In the genomic region with DNA sequence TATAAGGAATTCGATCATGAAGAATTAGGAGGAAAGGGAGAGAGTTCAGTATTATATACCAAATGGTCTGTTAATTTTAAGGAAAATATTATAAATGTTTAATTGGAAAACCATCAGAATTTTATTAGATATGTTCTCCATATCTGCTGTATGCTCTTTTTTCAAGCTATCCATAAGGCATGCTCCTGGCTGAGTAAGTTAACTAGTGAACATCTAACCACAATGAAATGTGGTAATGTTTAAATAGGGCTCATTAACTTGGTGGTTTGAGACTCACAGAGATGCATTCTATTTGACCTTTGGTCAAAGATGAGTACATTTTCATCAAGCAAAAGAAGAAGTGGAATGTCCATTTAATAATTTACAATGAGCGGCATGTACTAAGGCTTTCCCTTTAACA, we compare ENCODE assay signal across 30 mouse cellular contexts.
"Had no signal": no experiment of that assay in that cellular context is flagged by ENCODE, and none has a peak within 500 bp of the region (broad histone marks: within the 10 kb centered on the region; RNA-seq: fewer than 3 reads in every experiment).

No protein-coding gene starts in this region.

- H3K27ac ChIP-seq: limb, embryonic 10.5 days; limb, embryonic 12.5 days; limb, embryonic 13.5 days; limb, embryonic 15.5 days; liver, embryonic 12.5 days; liver, embryonic 13.5 days; liver, embryonic 14.5 days; liver, embryonic 15.5 days; lung, embryonic 15.5 days; macrophage; midbrain, embryonic 10.5 days; midbrain, embryonic 12.5 days; midbrain, embryonic 13.5 days; midbrain, embryonic 15.5 days; neural tube, embryonic 12.5 days had no signal

- H3K9me3 ChIP-seq: limb, embryonic 10.5 days; limb, embryonic 12.5 days; limb, embryonic 13.5 days; limb, embryonic 15.5 days; liver, embryonic 12.5 days; liver, embryonic 13.5 days; liver, embryonic 15.5 days; lung, embryonic 15.5 days; megakaryocyte, embryonic 14.5 days; midbrain, embryonic 10.5 days; midbrain, embryonic 12.5 days; midbrain, embryonic 13.5 days; midbrain, embryonic 15.5 days; neural tube, embryonic 12.5 days had no signal

- DNase-seq: left cerebral cortex, postnatal 4 days; liver; liver, embryonic 13.5 days; liver, postnatal 0 days; lung, adult 18-20 months; lung, adult 2 months; lung, embryonic 14.5 days; lung, postnatal 10 days; lung, postnatal 14 days; lung, postnatal 36 days; lung, postnatal 4 days; midbrain, embryonic 14.5 days had no signal

- H3K36me3 ChIP-seq: limb, embryonic 10.5 days; limb, embryonic 12.5 days; limb, embryonic 13.5 days; limb, embryonic 15.5 days; liver, embryonic 12.5 days; liver, embryonic 13.5 days; liver, embryonic 15.5 days; lung, embryonic 15.5 days; midbrain, embryonic 10.5 days; midbrain, embryonic 12.5 days; midbrain, embryonic 13.5 days; midbrain, embryonic 15.5 days; neural tube, embryonic 12.5 days had no signal

- H3K27me3 ChIP-seq: limb, embryonic 12.5 days; limb, embryonic 13.5 days; limb, embryonic 15.5 days; liver, embryonic 12.5 days; liver, embryonic 13.5 days; liver, embryonic 15.5 days; lung, embryonic 15.5 days; megakaryocyte, embryonic 14.5 days; midbrain, embryonic 12.5 days; midbrain, embryonic 13.5 days; midbrain, embryonic 15.5 days; neural tube, embryonic 12.5 days had no signal

- ATAC-seq: liver, embryonic 12.5 days; liver, postnatal 0 days; lung, postnatal 0 days; midbrain, embryonic 13.5 days; midbrain, embryonic 15.5 days had no signal

- H3K4me3 ChIP-seq: limb, embryonic 10.5 days; limb, embryonic 12.5 days; limb, embryonic 13.5 days; limb, embryonic 15.5 days; liver, embryonic 12.5 days; liver, embryonic 13.5 days; liver, embryonic 15.5 days; lung, embryonic 15.5 days; megakaryocyte, embryonic 14.5 days; midbrain, embryonic 10.5 days; midbrain, embryonic 12.5 days; midbrain, embryonic 13.5 days; midbrain, embryonic 15.5 days; myocyte; neural tube, embryonic 12.5 days had no signal

- H3K4me2 ChIP-seq: limb, embryonic 12.5 days; limb, embryonic 13.5 days; limb, embryonic 15.5 days; liver, embryonic 11.5 days; liver, embryonic 12.5 days; liver, embryonic 13.5 days; liver, embryonic 15.5 days; lung, embryonic 14.5 days; lung, embryonic 15.5 days; midbrain, embryonic 12.5 days; midbrain, embryonic 13.5 days; midbrain, embryonic 15.5 days; neural tube, embryonic 12.5 days had no signal

- H3K9ac ChIP-seq: limb, embryonic 12.5 days; limb, embryonic 13.5 days; limb, embryonic 15.5 days; liver, embryonic 12.5 days; liver, embryonic 13.5 days; liver, embryonic 14.5 days; liver, embryonic 15.5 days; liver, postnatal 0 days; lung, embryonic 14.5 days; lung, embryonic 15.5 days; midbrain, embryonic 12.5 days; midbrain, embryonic 13.5 days; midbrain, embryonic 15.5 days; neural tube, embryonic 12.5 days had no signal

- H3K4me1 ChIP-seq: limb, embryonic 10.5 days; limb, embryonic 12.5 days; limb, embryonic 13.5 days; limb, embryonic 15.5 days; liver, embryonic 12.5 days; liver, embryonic 13.5 days; liver, embryonic 15.5 days; lung, embryonic 15.5 days; megakaryocyte, embryonic 14.5 days; midbrain, embryonic 10.5 days; midbrain, embryonic 12.5 days; midbrain, embryonic 13.5 days; midbrain, embryonic 15.5 days; neural tube, embryonic 12.5 days had no signal
